Mouse (Mus musculus): Measurements from ENCODE around the gene Tmc5.

DNA sequence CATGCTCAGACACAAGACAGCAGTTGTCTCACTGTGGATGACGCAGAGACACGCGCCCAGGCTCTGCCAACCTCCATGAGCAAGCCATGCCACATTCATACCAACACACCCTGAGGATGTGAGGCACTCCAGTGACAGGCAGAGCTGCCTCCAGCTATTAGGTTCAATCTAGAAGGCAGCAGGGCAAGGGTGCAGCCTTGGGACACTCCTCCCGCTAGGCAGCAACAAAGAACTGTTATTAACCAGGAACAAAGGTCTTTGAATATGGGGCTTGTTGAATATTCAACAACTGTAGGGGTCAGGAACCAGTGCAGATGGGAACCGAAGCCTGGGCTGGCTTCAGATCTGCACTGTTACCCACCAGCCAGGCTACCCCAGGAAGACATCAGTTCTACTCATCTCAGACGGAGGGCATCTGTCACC, 28.0 kb upstream of the Tmc5 start:
- TF ChIP-seq POLR2A (IDR thresholded peaks at IDR 0.05; ENCODE audit: insufficient read length, low read depth) (no peak), MAX (IDR thresholded peaks at IDR 0.05; ENCODE audit: low read depth) (no peak), TCF12 (IDR thresholded peaks at IDR 0.05; ENCODE audit: insufficient read depth, poor library complexity, severe bottlenecking) (no peak), REST (IDR thresholded peaks at IDR 0.05; ENCODE audit: insufficient read depth, insufficient read length) (no peak)
